Mouse (Mus musculus) E14TG2a.4 (cell line): ENCODE measurements at regions not wholly inside any gene's neighbourhood (a gene's known extent, or its start where the extent isn't known, plus 50 kb on each side); places are given as distances from the start of the nearest gene placed in this dataset.

Source experiments
- H3K27me3 ChIP-seq: 2 replicates; pipeline ENCODE4 v1.6.1; 2014; ENCODE audit warnings: low read length, control low read depth; ENCODE audit not compliant: insufficient read depth
- H3K36me3 ChIP-seq: 2 replicates; pipeline ENCODE4 v1.6.1; 2014; ENCODE audit warnings: low read length, control low read depth; ENCODE audit not compliant: insufficient read depth
- H3K4me1 ChIP-seq: replicated peaks from 2 replicates; pipeline ENCODE4 v1.6.1; 2014; ENCODE audit warnings: low read depth, low read length, control low read depth
- H3K4me3 ChIP-seq: replicated peaks from 2 replicates; pipeline ENCODE4 v1.5.1; 2014; ENCODE audit warnings: mild to moderate bottlenecking, low read length
- H3K9me3 ChIP-seq: 2 replicates; pipeline ENCODE4 v1.6.1; 2014; ENCODE audit warnings: low read length, control low read depth
- CTCF ChIP-seq: conservative IDR thresholded peaks from 2 replicates; pipeline ENCODE4 v1.5.1; 2014; ENCODE audit warnings: low read length
- NANOG ChIP-seq: IDR thresholded peaks from 2 replicates; pipeline ENCODE4 v1.6.1; 2014; ENCODE audit warnings: borderline replicate concordance, low read length, mixed read lengths
- POU5F1 ChIP-seq: IDR thresholded peaks from 2 replicates; pipeline ENCODE4 v1.6.1; 2014; ENCODE audit warnings: low read length, borderline replicate concordance

- Histone ChIP-seq H3K9me3 (peaks cover 7% of the 10 kb centered on the region; the same call in 1 of the 2 replicates), H3K4me3 (no peak overlapping the region), H3K36me3 (no peaks in the 10 kb centered on the region), H3K4me1 (no peaks in the 10 kb centered on the region; the same call in 1 of the 2 replicates), H3K27me3 (no peaks in the 10 kb centered on the region)
- TF ChIP-seq NANOG (no peak), POU5F1 (no peak), CTCF (no peak)
These were observed 57.8 kb upstream of the Chchd3 start for GRCm38 (mm10) chr6:33117877-33118276.

- H3K4me3 ChIP-seq, result no peak overlapping the region
- peaks cover 7% of the 10 kb centered on the region; the same call in 1 of the 2 replicates for H3K9me3 ChIP-seq
- H3K4me1 ChIP-seq, result no peaks in the 10 kb centered on the region; the same call in 1 of the 2 replicates
- TF ChIP-seq POU5F1, result no peak
- no peak for TF ChIP-seq CTCF
- no peak for TF ChIP-seq NANOG
- H3K36me3 ChIP-seq, result no peaks in the 10 kb centered on the region
- H3K27me3 ChIP-seq, result peaks cover 13% of the 10 kb centered on the region
These were observed 60.5 kb upstream of the Chchd3 start for GRCm38 (mm10) chr6:33120581-33120980.

- H3K36me3 ChIP-seq, result no peaks in the 10 kb centered on the region
These were observed 66.5 kb upstream of the Chchd3 start for GRCm38 (mm10) chr6:33126574-33126973.

GRCm38 (mm10) chr6:33136906-33137305 is 76.8 kb upstream of the Chchd3 start:
- Histone ChIP-seq H3K9me3 (no peaks in the 10 kb centered on the region), H3K4me1 (no peaks in the 10 kb centered on the region), H3K4me3 (no peak overlapping the region), H3K27me3 (no peaks in the 10 kb centered on the region), H3K36me3 (no peaks in the 10 kb centered on the region)
- TF ChIP-seq NANOG (no peak), CTCF (no peak), POU5F1 (no peak)

More at GRCm38 (mm10) chr6:33126574-33126973, 66.5 kb upstream of the Chchd3 start:
- no peaks in the 10 kb centered on the region for H3K4me1 ChIP-seq
- H3K9me3 ChIP-seq, result no peaks in the 10 kb centered on the region
- H3K27me3 ChIP-seq, result peaks cover 18% of the 10 kb centered on the region
- H3K4me3 ChIP-seq, result no peak overlapping the region
- TF ChIP-seq POU5F1 (no peak), CTCF (peak; percentile 90), NANOG (no peak)

- TF ChIP-seq CTCF (no peak), POU5F1 (no peak), NANOG (no peak)
- Histone ChIP-seq H3K36me3 (no peaks in the 10 kb centered on the region), H3K4me3 (no peak overlapping the region), H3K27me3 (no peaks in the 10 kb centered on the region), H3K4me1 (no peaks in the 10 kb centered on the region), H3K9me3 (no peaks in the 10 kb centered on the region)
These were observed 77.8 kb upstream of the Chchd3 start for GRCm38 (mm10) chr6:33137823-33138222.

- peaks cover 15% of the 10 kb centered on the region for H3K9me3 ChIP-seq
- no peaks in the 10 kb centered on the region for H3K4me1 ChIP-seq
- H3K36me3 ChIP-seq, result no peaks in the 10 kb centered on the region
- no peaks in the 10 kb centered on the region for H3K27me3 ChIP-seq
- H3K4me3 ChIP-seq, result no peak overlapping the region
- TF ChIP-seq CTCF (no peak), NANOG (no peak), POU5F1 (no peak)
These were observed 82.4 kb upstream of the Exoc4 start for GRCm38 (mm10) chr6:33166479-33166878.

- H3K4me3 ChIP-seq, result no peak overlapping the region
- TF ChIP-seq CTCF, result no peak
- peaks cover 11% of the 10 kb centered on the region for H3K4me1 ChIP-seq
- peaks cover 14% of the 10 kb centered on the region for H3K9me3 ChIP-seq
- no peaks in the 10 kb centered on the region for H3K27me3 ChIP-seq
- H3K36me3 ChIP-seq, result no peaks in the 10 kb centered on the region
These were observed 75.3 kb upstream of the Exoc4 start for GRCm38 (mm10) chr6:33173606-33174005.

GRCm38 (mm10) chr6:33174616-33175015 is 74.3 kb upstream of the Exoc4 start:
- TF ChIP-seq CTCF, result peak; percentile 37
- no peak for TF ChIP-seq POU5F1
- Histone ChIP-seq H3K4me3 (no peak overlapping the region), H3K27me3 (no peaks in the 10 kb centered on the region), H3K4me1 (peaks cover 11% of the 10 kb centered on the region), H3K36me3 (no peaks in the 10 kb centered on the region), H3K9me3 (peaks cover 4% of the 10 kb centered on the region; the same call in 1 of the 2 replicates)

GRCm38 (mm10) chr6:33189521-33190246 is 59.2 kb upstream of the Exoc4 start:
- Histone ChIP-seq H3K4me3 (no peak overlapping the region), H3K36me3 (no peaks in the 10 kb centered on the region), H3K27me3 (0 out of 2 replicates have a peak, but pooled peaks cover 3% of the 10 kb centered on the region), H3K9me3 (no peaks in the 10 kb centered on the region; the same call in 1 of the 2 replicates), H3K4me1 (no peaks in the 10 kb centered on the region)
- TF ChIP-seq CTCF (no peak), POU5F1 (no peak), NANOG (no peak)
